In genomic region chr9:21167140-21168097, GRCm38 (mm10) we compare ENCODE assay signal across 8 mouse cellular contexts. TPM values are rescaled to one million over a fixed set of nuclear protein-coding genes. Genes with fewer than 3 reads are reported as not detected.
DNase-seq lines count a peak whose midpoint lies in the region; ATAC-seq and TF ChIP-seq lines count a peak whose summit lies in the region.

No protein-coding gene starts in this region.

- H3K4me2 ChIP-seq in heart, embryonic 13.5 days = peak overlapping the region; percentile 86

- peak overlapping the region; percentile 83 for H3K9ac ChIP-seq in heart, embryonic 13.5 days

- ATAC-seq in heart, embryonic 13.5 days (ENCODE audit: extremely low read depth, insufficient number of reproducible peaks, low FRiP score, low TSS enrichment) = no peak
- ATAC-seq in megakaryocyte progenitor cell, adult 5-6 weeks (replicated peaks; ENCODE audit: poor library complexity) = peak; percentile 18

- DNase-seq in testis, postnatal 14 days (ENCODE audit: low spot score) = no peak
- peak; percentile 71 to 81 for DNase-seq in kidney, postnatal 25 days
- no peak for DNase-seq in right cerebral cortex, postnatal 36 days (ENCODE audit: low spot score in 2 of 2)
- DNase-seq in layer of hippocampus, postnatal 25 days (ENCODE audit: extremely low spot score in 1 of 2, low spot score in 1 of 2) = no peak
- DNase-seq in ovary, adult 18-20 months (ENCODE audit: low spot score) = no peak

- no peaks in the 10 kb centered on the region for H3K27me3 ChIP-seq in testis, adult 2 months (ENCODE audit: control insufficient read depth, insufficient read depth, low read length)
- H3K27me3 ChIP-seq in heart, embryonic 13.5 days (replicated peaks) = peaks cover 47% of the 10 kb centered on the region

- peaks cover 26% of the 10 kb centered on the region for H3K4me1 ChIP-seq in testis, adult 2 months (ENCODE audit: control insufficient read depth, insufficient read depth, low read length)
- H3K4me1 ChIP-seq in heart, embryonic 13.5 days = peaks cover 56% of the 10 kb centered on the region

- TF ChIP-seq CTCF in testis, adult 2 months (IDR thresholded peaks at IDR 0.05; ENCODE audit: control insufficient read depth, insufficient read depth, insufficient replicate concordance, low read depth, low read length) = no peak

- H3K36me3 ChIP-seq in testis, adult 2 months (ENCODE audit: control insufficient read depth, insufficient read depth, low read length) = no peaks in the 10 kb centered on the region
- no peaks in the 10 kb centered on the region for H3K36me3 ChIP-seq in heart, embryonic 13.5 days

- H3K27ac ChIP-seq in testis, adult 2 months (ENCODE audit: control insufficient read depth, insufficient read depth, low read depth, low read length) = peak overlapping the region; percentile 79
- peak overlapping the region; percentile 97 for H3K27ac ChIP-seq in heart, embryonic 13.5 days (replicated peaks)

- H3K9me3 ChIP-seq in heart, embryonic 13.5 days = no peaks in the 10 kb centered on the region

- WGBS in heart, embryonic 13.5 days = 38% methylated on average over 10 of the region's 10 CpGs

- peak overlapping the region; percentile 81 for H3K4me3 ChIP-seq in testis, adult 2 months (ENCODE audit: control insufficient read depth, low read depth, low read length)
- peak overlapping the region; percentile 64 for H3K4me3 ChIP-seq in heart, embryonic 13.5 days

- TF ChIP-seq POLR2A in testis, adult 2 months (IDR thresholded peaks at IDR 0.05; ENCODE audit: control insufficient read depth, low read depth, low read length) = no peak

RNA-seq across cellular contexts. Expression of gene Pde4a, which starts 1.9 kb away (rescaled TPM):
- polyA plus RNA-seq in testis, adult 2 months (2012; rRNA removed) = 80.2 and 82.0 TPM in 2 replicates
- 9.5 and 11.3 TPM in 2 replicates for polyA plus RNA-seq in heart, embryonic 13.5 days (2015; fragmentation: Nextera tagmentation; extraction: Ambion mirVana)
- total RNA-seq in megakaryocyte progenitor cell, adult 5-6 weeks (2015) = 11.8 and 15.2 TPM in 2 replicates
- 4.0 and 5.0 TPM in 2 replicates for total RNA-seq in megakaryocyte progenitor cell, adult 5-6 weeks (2017)
- total RNA-seq in layer of hippocampus, postnatal 25 days (2021) = 10 to 100 TPM; 74.0 to 85.1 TPM

RNA-seq across cellular contexts. Expression of gene Cdc37, which starts 17.6 kb away (rescaled TPM):
- 38.1 and 40.6 TPM in 2 replicates for polyA plus RNA-seq in testis, adult 2 months (2012; rRNA removed)
- polyA plus RNA-seq in heart, embryonic 13.5 days (2015; fragmentation: Nextera tagmentation; extraction: Ambion mirVana) = 222 and 230 TPM in 2 replicates
- total RNA-seq in megakaryocyte progenitor cell, adult 5-6 weeks (2015) = 69.7 and 72.1 TPM in 2 replicates
- 283 and 351 TPM in 2 replicates for total RNA-seq in megakaryocyte progenitor cell, adult 5-6 weeks (2017)
- 100 to 1,000 TPM; 144 to 156 TPM for total RNA-seq in layer of hippocampus, postnatal 25 days (2021)

RNA-seq across cellular contexts. Expression of gene Tyk2, which starts 36.4 kb away (rescaled TPM):
- polyA plus RNA-seq in testis, adult 2 months (2012; rRNA removed) = 11.4 and 12.5 TPM in 2 replicates
- 13.7 and 14.0 TPM in 2 replicates for polyA plus RNA-seq in heart, embryonic 13.5 days (2015; fragmentation: Nextera tagmentation; extraction: Ambion mirVana)
- 12.0 and 12.5 TPM in 2 replicates for total RNA-seq in megakaryocyte progenitor cell, adult 5-6 weeks (2015)
- total RNA-seq in megakaryocyte progenitor cell, adult 5-6 weeks (2017) = 16.7 and 17.9 TPM in 2 replicates
- 10 to 100 TPM; 12.7 to 16.4 TPM for total RNA-seq in layer of hippocampus, postnatal 25 days (2021)

Comparison
In these comparisons a context has a peak if more than half of its experiments do, and no peak if none do; other contexts are left out.
1. DNase-seq: peak in kidney, postnatal 25 days (2 of 2); none in testis, postnatal 14 days (single experiment), right cerebral cortex, postnatal 36 days (0 of 2), layer of hippocampus, postnatal 25 days (0 of 2) and ovary, adult 18-20 months (single experiment).
2. RNA of gene Pde4a, which starts 1.9 kb away (total RNA-seq): 74.0 to 85.1 TPM in layer of hippocampus, postnatal 25 days; 4.0 to 15.2 TPM in megakaryocyte progenitor cell, adult 5-6 weeks; every median in the first group is over 4 times any median in the second.